Mouse (Mus musculus) embryo, embryonic 11 days (tissue): ENCODE results near the gene Aldh6a1.

Source experiments
- DNase-seq: peaks from one replicate; pipeline ENCODE4 v3.0.0-alpha.2; 2015

The Aldh6a1 gene

DNA sequence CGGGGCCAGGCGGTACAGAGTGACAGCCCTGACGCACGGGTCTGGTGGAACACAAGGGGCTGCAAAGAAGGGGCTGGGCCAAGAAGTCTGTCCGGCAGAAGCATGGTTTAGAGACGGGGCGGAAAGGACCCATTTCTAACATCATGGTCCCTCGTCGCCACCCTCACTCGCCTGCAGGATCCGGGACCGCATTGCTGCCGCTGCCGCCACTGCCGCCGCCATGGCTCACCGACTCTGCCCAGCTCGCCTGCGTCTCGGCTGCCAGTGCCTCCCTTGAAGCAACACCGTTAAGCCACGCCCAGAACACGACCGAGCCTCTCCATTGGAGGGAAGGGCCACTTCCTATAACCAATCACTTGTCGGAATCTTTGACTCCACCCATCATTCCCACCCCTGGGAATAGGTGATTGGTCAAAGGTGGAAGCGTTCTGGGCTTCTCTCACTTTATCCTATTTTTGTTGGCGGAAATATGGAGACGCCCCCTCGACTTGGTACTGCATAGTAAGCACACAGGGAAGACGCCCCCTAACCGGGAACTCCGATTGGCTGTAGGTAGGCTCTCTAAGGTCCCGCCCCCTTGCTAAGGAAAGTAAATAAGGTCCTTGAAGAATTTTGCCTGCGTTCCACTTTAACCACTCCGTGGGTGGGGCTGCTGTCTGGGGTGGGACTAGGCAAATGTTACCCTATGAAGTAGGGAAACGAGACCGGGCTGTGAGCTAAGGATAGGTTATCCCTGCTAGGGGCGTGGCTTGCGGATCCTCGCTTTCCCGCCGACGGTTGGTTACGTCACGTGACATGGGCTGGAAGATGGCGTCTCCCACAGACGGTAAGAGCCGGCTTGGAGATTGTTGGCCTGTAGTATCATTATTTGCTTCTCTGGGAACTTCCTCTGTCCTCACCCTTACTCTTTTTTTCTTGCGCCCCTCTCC lies at the start of gene Aldh6a1, which contains the start of gene Lin52:
TSS of gene Aldh6a1 (minus strand) at position 287 of the 929 bp plus-strand sequence.
TSS of gene Lin52 (plus strand) at position 705 of the 929 bp plus-strand sequence.
- peak; percentile 99 for DNase-seq

DNA sequence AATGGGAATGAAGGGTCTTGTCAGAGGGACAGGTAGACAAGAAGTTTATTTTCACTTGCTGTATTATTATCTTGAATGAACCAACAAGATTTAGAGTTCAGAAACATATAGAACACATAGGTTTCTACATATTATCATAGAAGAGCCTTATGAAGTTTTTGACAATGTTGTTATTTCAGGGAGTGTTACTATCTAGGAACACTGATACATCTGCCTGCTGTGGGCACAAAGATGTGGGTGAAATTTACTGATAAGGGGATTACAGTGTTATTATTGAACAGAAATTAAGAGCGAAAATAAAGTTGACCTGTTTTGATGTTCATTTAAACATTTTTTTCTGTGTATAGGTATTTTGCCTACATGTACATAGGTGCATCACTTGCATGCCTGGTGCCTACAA lies 46.0 kb upstream of the Aldh6a1 start:
- DNase-seq = no peak

DNA sequence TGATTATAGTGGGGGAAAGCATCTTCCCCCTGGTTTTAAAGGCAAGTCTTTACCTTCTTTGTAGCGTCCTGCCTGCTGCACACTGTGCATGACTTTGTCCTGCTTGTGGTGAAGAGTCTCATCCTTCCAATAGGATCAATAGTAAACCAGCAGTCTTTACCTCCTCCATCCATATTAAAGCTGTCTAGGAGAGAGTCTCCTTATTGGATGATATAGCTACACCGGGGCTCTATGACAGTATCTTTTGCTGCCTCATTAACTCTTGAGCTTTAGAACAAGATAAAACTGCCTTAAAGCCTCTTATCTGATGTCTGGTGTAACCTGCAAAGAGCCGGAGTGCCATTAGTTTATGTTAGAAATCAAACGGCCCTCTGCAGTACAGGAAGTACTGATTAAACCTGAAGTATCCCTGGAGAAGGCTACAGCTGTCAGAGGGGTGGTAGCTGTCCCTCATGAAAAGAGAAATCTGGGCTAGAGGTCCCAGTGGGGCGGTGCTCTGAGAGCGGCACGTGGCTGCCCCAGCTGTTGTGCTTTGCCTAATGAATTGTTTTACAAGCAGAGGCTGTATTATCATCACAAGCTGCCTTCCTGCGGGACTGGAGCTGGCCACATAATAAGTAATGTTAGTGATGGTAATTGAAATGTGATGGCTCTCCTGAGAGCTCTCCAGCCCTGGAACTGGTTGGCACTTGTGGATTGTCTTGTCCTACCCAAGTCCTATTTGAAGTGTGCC lies 36.7 kb upstream of the Aldh6a1 start:
- DNase-seq = peak; percentile 71

DNA sequence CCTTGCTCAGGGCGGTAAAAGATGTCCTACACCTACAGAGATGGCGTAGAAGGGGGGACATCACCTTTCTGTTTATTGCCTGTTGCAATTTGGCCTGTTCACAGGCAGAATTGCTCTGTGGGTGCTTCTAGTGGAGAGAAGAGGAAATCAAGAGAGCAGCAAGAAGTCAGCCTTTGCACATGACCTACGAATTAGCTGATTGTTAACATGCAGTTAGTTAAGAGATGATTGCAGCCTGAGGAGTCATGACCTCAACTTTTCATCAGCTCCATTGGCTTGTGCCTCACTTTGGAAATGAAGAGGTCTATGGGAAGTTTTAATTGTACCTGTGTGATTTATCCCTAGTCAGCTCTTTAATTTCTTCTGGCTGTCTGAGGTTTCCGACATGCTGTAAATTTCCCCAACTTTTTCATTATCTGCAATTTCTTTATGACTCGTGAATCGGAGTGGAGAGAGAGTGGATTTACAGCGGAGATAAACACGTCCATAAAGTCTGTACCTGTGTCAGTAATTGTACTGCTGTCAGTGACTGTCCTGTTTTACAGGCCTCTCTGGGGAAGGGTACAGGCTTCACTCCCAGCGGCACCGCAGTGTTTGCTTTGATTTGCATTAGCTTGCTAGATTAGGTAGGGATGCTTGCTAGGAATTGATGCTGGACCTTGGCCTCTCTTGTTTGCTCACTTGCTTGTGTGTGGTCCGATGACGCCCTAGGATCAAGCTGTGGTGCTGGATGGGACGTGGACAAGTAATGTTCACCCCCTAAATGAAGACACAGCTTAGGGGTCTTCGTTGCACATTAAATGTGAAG lies 32.2 kb upstream of the Aldh6a1 start:
- DNase-seq = no peak

DNA sequence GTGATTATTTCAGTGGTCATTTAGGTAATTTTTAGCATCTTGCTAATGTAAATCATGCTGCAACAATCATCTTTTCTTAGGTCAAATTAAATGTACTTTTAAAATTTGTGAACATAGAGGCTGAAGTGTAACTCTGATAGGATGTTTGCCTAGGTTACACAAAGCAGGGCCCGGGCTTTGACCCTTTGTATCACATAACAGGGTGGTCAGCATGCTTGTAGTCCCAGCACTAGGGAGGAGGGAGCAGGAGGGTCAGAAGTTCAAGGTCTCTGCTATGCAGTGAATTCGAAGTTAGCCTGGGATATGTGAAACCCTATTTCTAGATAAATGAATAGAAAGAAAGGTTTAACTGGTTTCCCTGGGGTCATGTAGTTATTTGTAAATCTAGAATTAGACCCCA lies 30.4 kb upstream of the Aldh6a1 start:
- no peak for DNase-seq

DNA sequence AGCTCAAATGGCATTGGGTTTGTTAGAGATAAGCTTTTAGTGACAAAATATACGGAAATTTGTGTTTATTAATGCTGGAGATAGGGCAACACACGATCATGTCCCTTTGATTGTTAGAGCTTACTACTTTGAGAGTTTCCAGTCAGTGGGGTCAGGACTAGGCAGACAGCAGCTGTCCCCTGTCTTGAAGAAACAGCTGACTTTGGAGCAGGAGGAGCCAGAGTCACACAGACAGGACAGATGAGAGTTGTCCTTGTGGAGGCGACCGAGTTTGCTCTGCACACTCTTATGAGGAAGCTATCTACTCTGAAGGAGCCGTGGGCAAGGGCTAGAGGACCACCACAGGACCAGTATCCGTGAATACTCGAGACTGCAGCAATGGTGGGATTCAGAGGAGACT lies 28.1 kb upstream of the Aldh6a1 start:
- no peak for DNase-seq

DNA sequence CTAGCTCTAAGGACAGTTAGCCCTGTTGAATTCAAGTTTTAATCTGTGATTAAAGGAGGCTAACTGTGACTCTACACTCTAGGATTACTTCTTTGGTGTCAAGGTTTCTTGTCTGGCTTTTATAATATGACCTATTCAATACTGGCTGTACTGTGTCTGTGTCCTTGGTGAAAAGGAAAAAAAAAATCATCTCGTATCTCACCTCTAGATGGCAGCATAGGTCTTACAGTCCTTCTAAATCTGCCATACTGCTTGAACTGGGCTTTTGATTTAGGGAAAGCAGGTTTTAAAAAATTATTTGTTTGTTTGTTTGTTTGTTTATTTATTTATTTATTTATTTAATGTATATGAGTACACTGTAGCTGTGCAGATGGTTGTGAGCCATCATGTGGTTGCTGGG lies 17.9 kb upstream of the Aldh6a1 start:
- DNase-seq = peak; percentile 70

DNA sequence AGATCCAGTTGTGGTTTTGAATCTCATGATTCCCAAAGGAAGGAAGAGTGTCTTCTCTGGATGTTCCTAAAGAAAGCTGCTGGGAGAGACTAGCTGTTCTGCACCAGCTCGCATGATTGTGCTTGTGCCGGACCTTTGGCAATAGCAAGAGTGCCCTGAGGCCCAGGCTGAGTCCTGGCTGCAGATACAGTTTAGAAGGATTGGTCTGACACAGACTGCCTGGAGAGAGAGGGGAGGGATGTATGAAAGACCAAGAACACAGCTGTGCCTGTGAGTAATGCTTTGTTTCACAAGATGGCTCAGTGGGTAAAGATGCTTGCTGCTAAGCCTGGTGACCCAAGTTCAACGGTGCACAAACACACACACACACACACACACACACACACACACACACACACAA lies 12.1 kb upstream of the Aldh6a1 start:
- DNase-seq = no peak

DNA sequence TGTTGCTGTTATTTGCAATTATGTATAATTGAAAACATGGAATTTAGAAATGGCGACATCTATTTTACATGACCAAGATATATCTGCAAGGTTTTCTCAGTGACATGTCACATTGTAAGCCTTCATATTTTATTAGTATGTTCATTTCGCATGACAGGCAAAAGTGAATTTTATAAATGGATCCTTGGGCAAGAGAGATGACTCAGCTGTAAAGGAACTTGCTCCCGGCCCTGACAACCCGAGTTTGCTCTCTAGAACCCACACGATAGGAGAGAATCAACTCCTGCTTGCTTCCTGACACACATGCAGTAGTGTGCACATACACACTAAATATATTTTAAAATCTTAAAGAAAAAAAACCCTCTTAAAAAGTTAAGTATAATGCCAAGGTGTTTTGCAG lies 10.6 kb upstream of the Aldh6a1 start:
- DNase-seq = no peak

DNA sequence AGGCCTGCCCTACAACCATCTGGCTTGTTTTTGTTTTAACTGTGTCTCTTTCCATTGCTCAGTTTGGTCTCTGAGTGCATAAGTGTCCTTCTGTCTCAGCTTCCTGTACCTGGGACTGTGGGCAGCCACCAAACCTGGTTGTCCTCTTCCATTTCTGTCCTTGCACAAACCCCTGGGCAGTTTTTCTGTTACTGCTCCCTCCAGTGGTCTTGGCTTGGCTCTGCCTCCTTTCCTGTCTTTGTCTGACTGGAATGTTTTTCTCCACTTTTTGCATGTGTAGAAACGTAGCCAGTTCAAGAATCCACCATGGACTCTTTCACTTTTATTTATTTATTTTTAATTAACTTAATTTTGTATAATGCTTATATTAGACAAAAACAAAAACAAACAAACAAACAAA lies 9.0 kb upstream of the Aldh6a1 start:
- no peak for DNase-seq

DNA sequence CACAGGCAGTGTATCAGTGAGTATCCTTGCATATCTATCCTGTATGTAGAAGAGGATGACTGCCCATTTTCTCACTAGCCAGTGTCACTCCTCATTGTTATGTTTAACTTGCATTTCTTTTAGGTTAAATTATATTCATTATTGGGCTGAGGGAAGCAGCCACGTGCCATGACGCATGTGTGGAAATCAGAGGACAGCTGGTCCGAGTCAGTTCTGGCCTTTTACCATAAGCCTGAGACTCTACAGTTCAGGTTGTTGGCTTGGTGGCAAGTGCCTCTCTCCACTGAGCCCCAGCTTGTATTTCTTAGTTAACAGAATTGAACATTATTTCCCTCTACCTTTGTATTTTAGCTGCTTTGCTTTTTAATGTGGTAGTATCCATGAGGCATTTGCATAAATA lies 6.1 kb upstream of the Aldh6a1 start:
- DNase-seq = no peak

DNA sequence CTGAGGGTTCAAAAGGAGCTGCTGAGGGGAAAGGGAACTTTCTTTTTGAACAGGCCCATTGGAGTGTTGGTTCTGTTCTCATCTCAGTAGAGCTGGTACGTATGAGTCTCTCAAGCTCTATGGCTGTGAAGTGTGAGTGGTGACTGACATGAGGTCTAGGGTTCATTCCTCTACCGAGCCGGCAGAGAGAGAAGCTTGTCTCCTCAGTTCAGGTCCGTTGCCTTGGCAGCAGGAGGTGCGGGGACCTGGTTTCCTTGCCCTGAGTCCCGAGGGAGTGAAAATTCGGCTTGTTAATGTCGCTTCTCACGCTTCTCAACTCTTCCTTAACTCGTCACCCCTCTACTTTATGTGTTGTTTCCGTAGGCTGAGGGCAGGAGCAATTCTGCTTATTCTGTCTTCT lies 997 bp upstream of the Aldh6a1 start:
- DNase-seq = peak; percentile 15

DNA sequence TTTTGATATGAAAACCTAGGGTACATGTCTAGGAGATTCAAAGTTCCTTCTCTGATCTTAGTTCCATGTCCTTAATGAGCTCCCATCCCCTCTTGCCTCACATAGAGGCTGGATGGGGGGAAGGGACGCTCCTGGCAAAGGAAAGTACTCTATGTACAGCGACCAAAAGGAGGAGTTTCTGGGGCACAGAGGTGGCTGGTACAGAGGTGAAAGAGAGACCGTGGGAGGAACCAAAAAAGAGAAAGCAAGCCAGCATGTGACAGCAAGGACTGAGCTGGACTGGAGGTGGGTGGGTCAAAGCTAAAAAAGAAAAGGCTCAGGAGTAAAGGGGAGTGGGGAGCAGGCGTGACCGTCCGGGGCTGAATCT lies 470 bp downstream of the Aldh6a1 start:
- no peak for DNase-seq

DNA sequence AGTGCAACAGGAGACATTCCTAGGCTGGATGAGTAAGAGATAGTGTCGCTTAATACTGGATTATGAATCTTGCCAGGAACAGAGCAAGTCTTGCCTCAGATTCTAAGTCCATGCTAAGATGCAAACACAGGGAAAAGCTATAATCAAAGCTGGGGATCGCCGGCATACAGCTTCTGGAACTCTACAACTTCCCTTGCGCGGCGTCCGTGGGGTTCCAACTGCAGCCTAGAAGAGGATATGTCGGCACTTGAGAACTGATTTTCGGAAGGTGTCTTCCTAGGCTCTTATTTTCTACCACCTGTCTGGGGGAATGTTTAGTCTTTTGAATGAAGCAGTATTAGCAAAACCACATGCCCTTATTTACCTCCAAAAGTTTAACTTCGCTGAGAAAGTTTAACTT lies 917 bp downstream of the Aldh6a1 start:
- no peak for DNase-seq

DNA sequence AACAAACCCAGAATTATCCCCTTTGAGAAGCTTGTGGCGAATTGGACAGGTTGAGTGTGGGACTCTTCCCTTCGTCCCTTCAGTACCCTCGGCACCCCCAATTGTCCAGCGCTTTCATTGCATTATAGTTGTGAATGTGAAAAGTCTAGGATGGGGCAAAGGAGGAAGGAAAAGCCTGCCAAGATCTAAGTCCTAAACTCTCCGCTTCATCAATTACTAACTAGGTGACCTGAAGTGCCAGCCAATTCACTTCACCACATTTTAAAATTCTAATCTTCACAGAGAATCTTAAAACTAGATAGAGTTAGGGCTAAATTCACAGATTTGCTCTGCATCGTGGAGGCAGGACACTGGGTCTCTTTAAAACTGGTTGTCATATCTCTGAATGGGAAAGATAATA lies 2.6 kb downstream of the Aldh6a1 start:
- no peak for DNase-seq

DNA sequence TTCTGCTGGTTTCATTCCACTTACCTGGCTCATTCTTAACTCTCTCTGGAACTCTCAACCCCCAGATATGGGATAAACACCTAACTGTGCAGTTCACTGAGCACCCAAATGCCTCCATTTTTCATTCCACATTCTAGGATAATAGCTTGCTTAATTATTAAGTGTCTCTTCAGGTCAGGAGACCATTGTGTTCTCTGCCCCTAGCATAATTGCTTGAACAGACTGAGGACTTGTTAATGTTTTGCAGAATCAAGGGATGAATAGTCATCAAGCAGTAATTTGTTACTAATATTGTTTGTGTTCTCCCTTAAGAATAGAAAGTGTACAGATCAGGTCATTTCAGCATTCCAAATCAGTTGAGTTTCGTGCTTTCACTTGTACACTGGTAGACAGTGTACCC lies 3.4 kb downstream of the Aldh6a1 start:
- no peak for DNase-seq

DNA sequence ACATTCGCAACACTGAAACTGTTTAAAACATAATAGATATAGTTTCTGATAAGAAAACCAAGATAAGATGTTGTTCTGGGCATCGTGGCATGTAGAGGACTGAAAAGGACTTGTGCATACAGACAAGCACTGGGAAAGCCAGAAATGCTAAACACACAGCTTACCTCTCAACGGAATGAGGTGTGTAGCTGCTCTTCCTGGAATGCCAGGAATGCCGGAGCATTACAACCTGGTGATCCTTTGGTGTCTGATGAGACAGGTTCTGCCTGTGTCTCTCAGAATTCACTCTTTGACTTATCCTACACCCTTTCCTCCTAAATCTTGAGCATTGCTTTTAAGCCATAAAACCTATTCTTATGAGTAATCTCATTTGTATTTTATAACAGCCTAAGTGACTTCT lies 8.3 kb downstream of the Aldh6a1 start:
- DNase-seq = no peak

DNA sequence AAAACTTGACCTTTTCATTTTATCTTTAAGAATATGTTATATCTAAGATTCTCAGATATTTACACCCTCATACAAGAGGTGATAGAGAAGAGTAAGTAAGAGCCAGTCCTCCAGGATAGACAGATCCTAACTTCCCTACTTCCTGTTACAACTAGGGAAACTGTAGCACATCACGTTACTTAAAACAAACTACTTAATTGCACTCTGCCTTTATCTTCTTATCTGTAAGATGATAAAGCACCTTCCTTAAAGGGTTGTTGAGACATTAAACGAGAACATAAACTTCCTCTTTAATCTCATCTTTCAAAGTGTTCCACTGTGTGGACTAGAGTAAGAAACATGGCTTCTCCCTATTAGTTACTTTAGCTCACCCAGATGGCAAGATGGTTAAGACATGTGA lies 12.1 kb downstream of the Aldh6a1 start:
- DNase-seq = no peak

DNA sequence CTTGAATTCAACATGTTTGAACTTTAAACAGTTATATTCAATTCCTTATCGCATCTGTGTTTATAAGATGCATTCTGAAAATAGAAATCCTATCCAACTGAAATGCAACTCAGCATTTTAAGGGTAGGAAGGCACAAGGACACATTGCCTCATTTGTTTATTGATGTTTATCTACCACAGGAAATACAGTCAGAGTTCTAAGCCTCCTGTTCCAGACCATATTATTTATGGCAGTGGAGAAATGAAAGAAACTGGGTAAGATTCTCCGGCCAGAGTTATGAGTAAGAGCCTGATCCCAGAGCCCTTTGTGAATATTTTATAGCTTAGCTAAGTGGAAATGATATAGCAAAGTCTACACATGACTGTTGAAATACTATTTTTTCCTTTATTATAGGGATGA lies 21.0 kb downstream of the Aldh6a1 start:
- DNase-seq = no peak

DNA sequence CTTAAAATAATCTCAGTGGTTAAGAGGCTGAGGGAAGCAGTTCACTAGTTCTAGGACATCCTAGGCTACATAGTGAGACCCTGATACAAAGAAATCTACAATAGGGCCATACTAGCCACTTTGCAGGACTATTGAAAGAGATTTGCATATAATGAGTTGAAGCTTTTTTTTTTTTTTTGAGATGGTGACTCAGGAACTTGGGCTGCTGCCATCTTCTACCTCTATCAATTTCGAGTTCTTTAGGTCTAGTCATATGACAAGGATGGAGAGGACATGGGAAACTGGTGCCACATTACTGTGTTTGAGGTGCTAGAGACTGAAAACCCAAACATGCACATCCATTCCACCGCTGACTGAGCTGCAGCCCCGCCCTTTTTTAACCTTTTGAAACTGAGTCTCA lies 26.8 kb downstream of the Aldh6a1 start:
- DNase-seq = no peak

DNA sequence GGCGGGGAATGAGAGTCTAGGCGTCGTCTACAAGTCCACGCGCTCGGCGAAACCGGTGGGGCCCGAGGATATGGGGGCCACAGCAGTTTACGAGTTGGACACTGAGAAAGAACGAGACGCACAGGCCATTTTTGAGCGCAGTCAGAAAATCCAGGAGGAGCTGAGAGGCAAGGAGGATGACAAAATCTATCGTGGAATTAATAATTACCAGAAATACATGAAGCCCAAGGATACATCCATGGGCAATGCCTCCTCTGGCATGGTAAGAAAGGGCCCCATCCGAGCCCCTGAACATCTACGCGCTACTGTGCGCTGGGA lies 33.2 kb downstream of the Aldh6a1 start:
- no peak for DNase-seq

DNA sequence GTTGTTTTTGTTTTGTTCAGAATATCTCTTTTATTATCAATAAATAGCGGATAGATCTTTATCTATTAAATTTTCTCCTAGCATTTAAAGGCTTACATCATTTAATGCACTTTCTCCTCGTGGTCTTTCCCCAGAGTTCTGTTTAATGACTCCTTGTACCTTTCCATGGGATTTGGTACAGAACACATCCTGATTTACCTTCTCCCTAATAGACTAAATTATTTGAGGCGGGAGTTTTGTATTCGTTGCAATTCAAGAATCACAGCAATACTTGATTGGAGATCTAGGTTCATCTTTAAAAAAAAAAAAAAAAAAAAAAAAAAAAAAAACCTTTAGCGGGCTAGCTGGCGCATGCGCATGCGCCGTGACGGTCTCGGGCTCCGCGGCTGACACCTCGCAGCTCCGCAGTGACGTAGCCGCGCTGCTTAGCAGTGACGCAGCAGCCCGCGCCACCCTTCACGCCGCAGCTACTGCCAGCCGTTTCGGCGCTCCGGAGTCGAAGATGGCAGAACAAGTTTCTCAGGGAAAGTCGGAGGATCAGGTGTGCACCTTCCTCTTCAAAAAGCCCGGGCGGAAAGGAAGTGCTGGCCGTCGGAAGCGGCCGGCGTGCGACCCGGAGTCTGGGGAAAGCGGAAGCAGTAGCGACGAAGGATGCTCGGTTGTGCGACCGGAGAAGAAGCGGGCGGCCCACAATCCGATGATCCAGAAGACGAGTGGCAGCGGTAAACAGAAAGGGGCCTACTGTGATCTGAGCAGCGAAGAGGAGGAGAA lies 33.8 kb downstream of the Aldh6a1 start, which contains the start of gene Rnf113a2:
TSS of gene Rnf113a2 (plus strand) at position 363 of the 771 bp plus-strand sequence.
- DNase-seq = peak; percentile 94
